Mouse (Mus musculus): ENCODE measurements around the gene Anks1. TPM values are rescaled to one million over a fixed set of nuclear protein-coding genes. Genes with fewer than 3 reads are reported as not detected.
"Not testable (repeated sequence)": the region's sequence is repeated elsewhere in the genome, so short reads cannot be mapped to it uniquely, and the experiment has no call there.

Anks1 gene
- polyA plus RNA-seq, 1 experiment: 14.0 TPM

GRCm38 (mm10) chr17:27941178-27941577, 32.1 kb downstream of the Anks1 start:
- peaks cover 46% of the 10 kb centered on the region for H3K4me1 ChIP-seq (ENCODE audit: control insufficient read depth, insufficient read depth, insufficient read length, low read length)
- no peak overlapping the region for H3K27ac ChIP-seq (replicated peaks; ENCODE audit: low read depth, low read length)

DNA sequence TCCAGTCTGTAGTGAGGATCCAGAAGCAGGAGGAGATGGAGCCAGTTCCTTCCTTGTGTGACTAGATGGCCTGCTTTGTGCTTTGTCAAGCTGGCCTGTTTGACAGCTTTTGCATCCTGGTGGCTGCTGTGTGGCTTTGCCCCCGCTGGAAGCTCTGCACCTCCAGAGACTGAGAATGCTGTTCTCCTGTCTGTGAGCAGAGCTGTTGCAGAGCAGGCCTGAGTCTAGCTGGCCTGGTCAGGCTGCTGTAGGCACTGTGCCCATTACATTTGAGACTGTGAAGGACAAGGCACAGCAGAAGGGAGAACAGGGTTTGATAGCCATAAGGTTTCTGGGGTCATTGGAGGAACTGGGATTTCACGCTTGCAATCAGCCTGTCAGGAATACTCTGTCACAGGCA, 32.6 kb downstream of the Anks1 start:
- H3K27ac ChIP-seq (replicated peaks; ENCODE audit: low read depth, low read length): no peak overlapping the region
- no peak overlapping the region for H3K4me3 ChIP-seq (ENCODE audit: insufficient read depth, low read depth, low read length)
- peaks cover 46% of the 10 kb centered on the region for H3K4me1 ChIP-seq (ENCODE audit: control insufficient read depth, insufficient read depth, insufficient read length, low read length)

More at GRCm38 (mm10) chr17:27941178-27941577, 32.1 kb downstream of the Anks1 start:
- H3K4me3 ChIP-seq (ENCODE audit: insufficient read depth, low read depth, low read length): no peak overlapping the region

GRCm38 (mm10) chr17:27942131-27942530, 33.0 kb downstream of the Anks1 start:
- no peak overlapping the region for H3K27ac ChIP-seq (replicated peaks; ENCODE audit: low read depth, low read length)
- H3K4me1 ChIP-seq (ENCODE audit: control insufficient read depth, insufficient read depth, insufficient read length, low read length): peaks cover 44% of the 10 kb centered on the region
- H3K4me3 ChIP-seq (ENCODE audit: insufficient read depth, low read depth, low read length): no peak overlapping the region

- H3K27ac ChIP-seq (replicated peaks; ENCODE audit: low read depth, low read length): no peak overlapping the region
- H3K4me3 ChIP-seq (ENCODE audit: insufficient read depth, low read depth, low read length): no peak overlapping the region
- H3K4me1 ChIP-seq (ENCODE audit: control insufficient read depth, insufficient read depth, insufficient read length, low read length): peaks cover 22% of the 10 kb centered on the region
These were observed 36.6 kb downstream of the Anks1 start for GRCm38 (mm10) chr17:27945546-27946216.

GRCm38 (mm10) chr17:27946371-27946770, 37.3 kb downstream of the Anks1 start:
- Histone ChIP-seq H3K4me3 (ENCODE audit: insufficient read depth, low read depth, low read length) (no peak overlapping the region), H3K27ac (replicated peaks; ENCODE audit: low read depth, low read length) (no peak overlapping the region), H3K4me1 (ENCODE audit: control insufficient read depth, insufficient read depth, insufficient read length, low read length) (peaks cover 18% of the 10 kb centered on the region)

DNA sequence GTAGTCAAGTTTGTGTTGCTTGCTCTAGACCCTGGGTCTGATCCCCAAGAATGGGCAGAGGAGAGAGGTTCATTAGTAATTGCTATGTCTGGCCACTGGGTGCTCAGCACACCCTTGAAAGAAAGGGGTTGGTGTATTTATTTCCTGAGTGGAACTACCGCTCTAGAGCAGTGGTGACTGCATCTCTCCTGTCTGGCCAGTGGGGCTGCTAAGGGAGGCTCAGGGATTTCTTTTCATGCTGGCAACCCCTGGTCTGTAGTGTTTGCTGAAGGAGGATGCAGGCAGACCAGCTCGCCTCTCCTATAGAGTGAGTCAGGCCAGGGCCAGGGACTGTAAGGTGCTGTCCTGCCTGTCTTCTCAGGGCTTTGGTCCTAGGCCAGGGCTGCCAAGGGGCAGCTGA, 38.0 kb downstream of the Anks1 start:
- Histone ChIP-seq H3K4me3 (ENCODE audit: insufficient read depth, low read depth, low read length) (no peak overlapping the region), H3K4me1 (ENCODE audit: control insufficient read depth, insufficient read depth, insufficient read length, low read length) (peaks cover 14% of the 10 kb centered on the region), H3K27ac (replicated peaks; ENCODE audit: low read depth, low read length) (no peak overlapping the region)

- H3K4me3 ChIP-seq (ENCODE audit: insufficient read depth, low read depth, low read length): no peak overlapping the region
- H3K27ac ChIP-seq (replicated peaks; ENCODE audit: low read depth, low read length): no peak overlapping the region
- peaks cover 7% of the 10 kb centered on the region; the same call in 1 of the 2 replicates for H3K4me1 ChIP-seq (ENCODE audit: control insufficient read depth, insufficient read depth, insufficient read length, low read length)
These were observed 44.0 kb downstream of the Anks1 start for GRCm38 (mm10) chr17:27953136-27953535.

DNA sequence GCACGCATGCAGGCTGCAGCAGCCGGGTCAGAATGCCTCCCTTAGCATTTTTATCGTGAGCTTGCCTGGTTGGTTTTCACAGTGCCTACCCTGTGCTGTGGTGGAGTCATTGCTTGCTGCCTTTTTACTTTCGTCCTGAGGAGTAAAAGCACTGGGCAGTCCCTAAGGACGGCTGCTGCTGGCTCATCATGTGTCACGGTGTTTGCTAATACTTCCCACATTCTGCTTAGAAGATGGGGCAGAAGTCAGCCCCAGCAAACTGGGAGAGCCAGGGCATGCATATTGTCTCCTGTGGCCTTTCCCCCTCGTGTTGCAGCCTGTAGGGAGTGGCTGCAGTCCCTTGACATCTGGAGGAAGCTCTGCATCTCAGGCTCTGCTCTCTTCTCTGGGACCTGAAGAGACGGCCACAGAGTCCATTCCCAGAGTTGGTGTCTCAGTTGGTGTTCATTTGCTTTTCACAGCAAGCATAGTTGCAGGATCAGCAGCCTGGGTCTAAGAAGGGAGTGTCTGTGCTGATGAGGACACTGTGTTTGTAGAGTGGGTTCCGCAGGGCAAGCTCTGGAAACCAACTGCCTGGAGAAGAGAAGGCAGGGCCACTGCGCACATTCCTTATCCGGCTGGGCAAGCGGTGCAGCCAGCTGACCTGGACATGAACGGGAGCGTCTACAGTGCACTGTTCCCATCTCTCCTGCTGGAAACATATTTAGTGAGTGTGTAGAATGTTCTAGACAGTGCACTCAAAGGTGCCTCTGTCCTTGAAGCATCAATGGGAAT, 45.7 kb downstream of the Anks1 start:
- no peak overlapping the region for H3K27ac ChIP-seq (replicated peaks; ENCODE audit: low read depth, low read length)

GRCm38 (mm10) chr17:27957649-27958048, 48.5 kb downstream of the Anks1 start:
- H3K4me1 ChIP-seq (ENCODE audit: control insufficient read depth, insufficient read depth, insufficient read length, low read length): peaks cover 7% of the 10 kb centered on the region; the same call in 1 of the 2 replicates
- H3K4me3 ChIP-seq (ENCODE audit: insufficient read depth, low read depth, low read length): no peak overlapping the region
- no peak overlapping the region for H3K27ac ChIP-seq (replicated peaks; ENCODE audit: low read depth, low read length)

More for the DNA sequence above, 45.7 kb downstream of the Anks1 start:
- Histone ChIP-seq H3K4me1 (ENCODE audit: control insufficient read depth, insufficient read depth, insufficient read length, low read length) (peaks cover 7% of the 10 kb centered on the region; the same call in 1 of the 2 replicates), H3K4me3 (ENCODE audit: insufficient read depth, low read depth, low read length) (no peak overlapping the region)

DNA sequence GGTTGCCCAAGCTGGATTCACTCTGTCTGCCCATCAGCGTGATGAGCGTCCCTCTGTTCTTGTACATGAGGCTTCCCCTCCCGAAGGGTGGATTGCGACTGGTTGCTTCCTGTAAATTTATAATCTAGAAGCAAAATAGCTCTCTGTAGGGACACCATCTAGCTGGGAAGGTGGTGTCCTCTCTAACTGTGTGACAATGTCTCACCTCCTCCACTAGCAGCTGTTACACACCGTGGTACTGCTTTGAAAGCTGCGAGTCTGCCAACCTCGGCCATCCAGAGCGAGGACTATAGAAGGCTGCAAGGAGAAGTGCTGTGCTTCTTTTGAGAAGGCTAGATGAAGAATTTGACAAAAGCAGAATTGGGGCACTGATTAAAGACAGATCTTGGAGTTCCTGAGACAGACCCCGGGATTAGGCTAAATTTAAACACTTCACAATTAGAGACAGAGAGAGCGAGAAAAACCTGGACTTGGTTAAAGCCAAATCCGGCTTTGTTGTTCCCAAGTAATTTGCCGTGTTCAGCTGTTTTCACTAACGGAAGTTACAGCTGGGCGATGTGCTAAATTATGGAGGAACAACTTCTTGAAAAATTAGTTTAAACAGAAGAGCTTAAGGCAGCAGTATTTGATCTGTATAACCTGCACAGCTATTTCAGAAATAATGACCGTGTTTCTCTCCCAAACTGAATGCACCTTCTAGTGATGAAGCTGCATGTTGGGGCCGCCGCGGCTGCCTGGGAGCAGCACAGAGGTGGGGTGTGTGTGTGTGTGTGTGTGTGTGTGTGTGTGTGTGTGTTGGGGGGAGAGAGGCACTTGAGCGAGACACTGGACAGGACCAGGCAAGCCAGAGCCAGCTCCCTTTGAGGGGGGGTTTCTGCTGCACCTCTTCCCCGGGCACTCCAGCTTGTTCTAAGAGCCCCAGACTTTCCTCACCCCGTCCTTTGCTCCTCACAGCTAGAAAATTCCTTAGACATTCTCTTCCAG, 51.3 kb downstream of the Anks1 start:
- Histone ChIP-seq H3K4me1 (ENCODE audit: control insufficient read depth, insufficient read depth, insufficient read length, low read length) (peaks cover under 1% of the 10 kb centered on the region), H3K27ac (replicated peaks; ENCODE audit: low read depth, low read length) (peak overlapping the region; percentile 52), H3K4me3 (ENCODE audit: insufficient read depth, low read depth, low read length) (no peak overlapping the region)

- H3K27ac ChIP-seq (replicated peaks; ENCODE audit: low read depth, low read length); H3K4me3 ChIP-seq (ENCODE audit: insufficient read depth, low read depth, low read length): not testable (repeated sequence)
- peaks cover 22% of the 10 kb centered on the region for H3K4me1 ChIP-seq (ENCODE audit: control insufficient read depth, insufficient read depth, insufficient read length, low read length)
These were observed 54.0 kb downstream of the Anks1 start for GRCm38 (mm10) chr17:27963120-27963519.

GRCm38 (mm10) chr17:27964607-27965006, 55.5 kb downstream of the Anks1 start:
- H3K4me3 ChIP-seq (ENCODE audit: insufficient read depth, low read depth, low read length): no peak overlapping the region
- H3K27ac ChIP-seq (replicated peaks; ENCODE audit: low read depth, low read length): no peak overlapping the region
- H3K4me1 ChIP-seq (ENCODE audit: control insufficient read depth, insufficient read depth, insufficient read length, low read length): peaks cover 36% of the 10 kb centered on the region

GRCm38 (mm10) chr17:27965292-27965691, 56.2 kb downstream of the Anks1 start:
- Histone ChIP-seq H3K27ac (replicated peaks; ENCODE audit: low read depth, low read length) (no peak overlapping the region), H3K4me1 (ENCODE audit: control insufficient read depth, insufficient read depth, insufficient read length, low read length) (peaks cover 43% of the 10 kb centered on the region), H3K4me3 (ENCODE audit: insufficient read depth, low read depth, low read length) (no peak overlapping the region)

DNA sequence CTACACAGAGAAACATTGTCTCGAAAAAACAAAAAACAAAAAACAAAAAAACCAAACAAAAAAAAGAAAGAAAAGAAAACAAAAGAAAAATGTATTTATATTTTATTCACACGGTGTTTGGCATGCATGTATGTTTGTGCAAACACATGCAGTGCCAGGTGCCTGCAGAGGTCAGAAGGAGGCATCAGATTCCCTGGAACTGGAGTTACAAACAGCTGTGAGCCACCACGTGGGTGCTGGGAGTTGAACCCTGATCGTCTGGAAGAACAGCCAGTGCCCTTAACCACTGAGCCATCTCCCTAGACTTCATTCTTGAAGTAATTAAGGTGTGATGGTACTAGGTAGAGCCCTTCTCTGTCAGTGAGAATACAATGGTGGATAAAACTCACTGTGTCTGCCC, 57.0 kb downstream of the Anks1 start:
- peak overlapping the region; percentile 11; the same call in 1 of the 2 replicates for H3K27ac ChIP-seq (replicated peaks; ENCODE audit: low read depth, low read length)
- H3K4me3 ChIP-seq (ENCODE audit: insufficient read depth, low read depth, low read length): no peak overlapping the region
- H3K4me1 ChIP-seq (ENCODE audit: control insufficient read depth, insufficient read depth, insufficient read length, low read length): peaks cover 51% of the 10 kb centered on the region
